Mouse (Mus musculus): Measurements from ENCODE around the gene Wdr53.
"Not testable (repeated sequence)": the region's sequence is repeated elsewhere in the genome, so short reads cannot be mapped to it uniquely, and the experiment has no call there.

Wdr53 gene

DNA sequence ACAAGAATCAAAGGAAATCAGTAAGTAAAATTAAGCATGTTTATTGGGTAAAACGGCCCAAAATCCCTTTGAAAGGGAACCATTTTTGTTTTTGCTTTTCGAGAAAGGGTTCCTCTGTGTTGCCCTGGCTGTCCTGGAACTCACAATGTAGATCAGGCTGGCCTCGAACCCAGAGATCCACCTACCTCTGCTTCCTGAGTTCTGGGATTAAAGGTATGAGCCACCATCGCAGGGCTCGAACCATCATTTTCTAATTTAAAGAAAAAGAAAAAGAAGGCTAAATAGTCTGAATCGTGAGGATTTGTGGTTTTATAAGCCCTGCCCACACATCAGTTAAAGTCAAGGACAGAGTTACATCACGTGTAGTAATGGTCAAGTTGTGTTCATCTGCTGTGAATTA, 31.4 kb downstream of the Wdr53 start:
- DNase-seq (ENCODE audit: low read depth) = no peak

DNA sequence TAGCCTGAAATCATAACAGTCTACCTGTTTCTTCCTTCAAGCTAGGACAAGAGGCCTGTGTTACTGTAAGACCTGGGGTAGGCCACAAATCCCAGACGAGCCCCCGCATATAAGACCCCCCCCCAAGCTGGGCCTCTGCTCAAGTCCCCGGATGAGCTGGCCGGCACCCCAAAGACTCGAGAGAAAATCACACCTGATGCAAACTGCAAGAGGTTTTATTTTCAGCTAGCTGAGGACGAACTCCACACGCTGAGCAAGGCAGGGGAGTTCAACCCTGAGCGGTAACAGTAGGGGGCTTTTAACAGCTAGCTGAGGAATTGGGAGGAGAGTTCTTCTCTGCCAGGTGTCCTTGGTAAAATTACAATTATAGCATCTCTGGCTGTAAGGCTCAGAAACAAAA, 33.2 kb downstream of the Wdr53 start:
- no peak for DNase-seq (ENCODE audit: low read depth)

DNA sequence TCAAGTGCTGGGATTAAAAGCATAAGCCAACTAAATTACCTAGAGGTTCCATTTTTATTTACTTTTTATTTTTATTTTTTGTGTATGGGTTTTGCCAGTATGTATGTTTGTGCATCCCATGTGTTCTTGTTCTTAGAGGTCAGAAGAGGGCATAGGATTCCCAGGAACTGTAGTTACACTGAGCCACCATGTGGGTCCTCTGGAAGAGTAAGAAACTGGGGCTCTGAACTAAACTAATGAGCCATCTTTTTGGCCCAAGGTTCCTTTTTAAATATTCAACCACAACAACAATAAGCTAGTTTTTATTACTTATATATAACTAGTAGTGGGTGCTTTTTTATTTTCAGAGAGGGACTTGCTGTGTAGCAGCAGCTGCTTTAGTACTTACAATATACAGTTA, 35.6 kb downstream of the Wdr53 start:
- DNase-seq (ENCODE audit: low read depth) = no peak

DNA sequence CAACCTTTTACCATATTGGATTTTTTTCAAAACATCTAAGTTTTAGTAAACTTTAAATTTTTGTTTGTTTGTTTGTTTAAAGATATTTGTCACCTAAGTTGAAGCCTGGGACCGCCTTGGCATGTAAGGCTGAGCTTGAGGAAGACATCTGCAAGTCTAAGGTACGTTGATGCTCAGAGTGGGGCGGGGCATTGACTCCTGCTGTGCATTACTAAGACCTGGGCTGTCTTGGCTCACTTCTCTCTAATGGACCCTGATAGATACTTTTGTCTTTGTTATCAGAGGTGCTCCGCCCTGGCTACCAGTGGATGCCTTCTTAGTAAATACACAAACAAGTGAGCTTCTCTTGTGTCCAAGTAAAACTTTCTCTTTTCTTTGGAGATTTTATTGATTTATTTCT, 44.8 kb downstream of the Wdr53 start:
- no peak for DNase-seq (ENCODE audit: low read depth)

DNA sequence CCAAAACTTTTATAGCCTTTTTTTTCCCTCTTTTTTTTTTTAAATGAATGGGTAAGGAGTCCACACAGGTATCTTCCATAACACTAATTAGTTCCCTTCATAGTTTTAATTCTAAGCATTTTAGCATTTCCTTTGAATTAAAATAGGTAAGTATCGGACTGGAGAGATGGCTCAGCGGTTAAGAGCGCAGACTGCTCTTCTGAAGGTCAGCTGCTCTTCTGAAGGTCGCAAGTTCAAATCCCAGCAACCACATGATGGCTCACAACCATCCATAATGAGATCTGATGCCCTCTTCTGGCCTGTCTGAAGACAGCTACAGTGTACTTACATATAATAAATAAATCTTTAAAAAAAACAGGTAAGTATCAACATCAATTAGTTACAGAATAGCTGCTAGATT, 52.6 kb downstream of the Wdr53 start:
- not testable (repeated sequence) for DNase-seq (ENCODE audit: low read depth)

DNA sequence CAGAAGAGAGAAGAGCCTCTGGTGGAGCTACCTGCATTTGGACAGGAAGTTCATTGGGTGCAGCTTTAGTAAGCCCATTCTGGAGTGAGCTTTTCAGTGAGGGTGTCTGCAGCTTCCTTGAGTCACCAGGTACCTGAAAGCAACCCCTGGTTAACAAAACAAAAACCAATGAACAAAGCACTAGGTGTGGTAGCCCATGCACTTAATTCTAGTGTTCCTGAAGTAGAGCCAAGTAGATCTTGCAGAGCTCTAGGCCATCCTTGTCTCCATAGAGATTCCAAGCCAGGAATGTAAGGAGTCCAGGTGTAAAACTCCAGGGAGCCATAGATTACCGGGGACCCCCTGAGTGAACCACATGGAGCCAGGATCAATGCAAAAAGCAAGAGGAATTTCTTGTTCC, 56.0 kb downstream of the Wdr53 start:
- DNase-seq (ENCODE audit: low read depth) = no peak

DNA sequence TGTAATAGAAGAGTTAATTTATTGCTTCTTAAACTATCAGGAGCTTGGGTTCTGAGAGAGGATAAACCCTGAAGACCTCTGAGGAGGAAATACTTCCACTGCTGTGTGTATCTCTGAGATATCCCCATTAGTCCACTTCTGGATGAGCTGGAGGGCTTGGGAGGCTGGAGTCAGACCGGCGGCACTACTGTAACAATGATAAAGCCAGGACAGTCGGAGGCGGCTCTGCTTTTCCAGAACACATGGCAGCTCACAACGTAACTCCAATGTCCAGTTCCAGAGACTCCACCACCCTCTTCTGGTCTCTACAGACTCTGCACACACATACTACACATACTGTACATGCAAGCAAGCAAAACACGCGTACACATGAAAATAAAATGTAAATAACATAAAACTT, 56.9 kb downstream of the Wdr53 start:
- no peak for DNase-seq (ENCODE audit: low read depth)
